Mouse (Mus musculus): ENCODE data around the gene Pold4. TPM values are rescaled to one million over a fixed set of nuclear protein-coding genes. Genes with fewer than 3 reads are reported as not detected.

Gene Pold4
- polyA plus RNA-seq, 1 experiment from 2014 or later = 87.8 TPM

DNA sequence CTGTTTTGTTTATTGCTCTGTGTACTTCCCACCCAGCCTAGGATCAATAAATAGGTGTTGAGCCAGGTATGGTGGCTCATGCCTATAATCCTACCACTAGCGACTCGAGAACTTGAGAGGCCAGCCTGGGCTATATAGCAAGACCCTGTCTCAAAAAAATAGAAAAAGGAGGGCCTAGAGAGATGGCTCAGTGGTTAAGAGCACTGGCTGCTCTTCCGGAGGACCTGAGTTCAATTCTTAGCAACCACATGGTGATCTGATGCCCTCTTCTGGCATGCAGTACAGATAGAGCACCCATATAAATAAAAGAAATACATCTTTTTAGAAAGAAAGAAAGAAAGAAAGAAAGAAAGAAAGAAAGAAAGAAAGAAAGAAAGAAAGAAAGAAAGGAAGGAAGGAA lies 28.6 kb upstream of the Pold4 start:
- Histone ChIP-seq H3K4me2 (replicated peaks; ENCODE audit: low read depth) (no peak overlapping the region), H3K4me3 (ENCODE audit: low read depth, low read length) (no peak overlapping the region), H3K27me3 (replicated peaks; ENCODE audit: control insufficient read depth, insufficient read depth, low read length) (0 out of 2 replicates have a peak, but pooled peaks cover 2% of the 10 kb centered on the region), H3K9ac (ENCODE audit: low read depth, low read length) (no peak overlapping the region), H3K9me3 (ENCODE audit: control insufficient read depth) (no peaks in the 10 kb centered on the region), H3K36me3 (ENCODE audit: control insufficient read depth, insufficient read depth) (peaks cover 8% of the 10 kb centered on the region; the same call in 1 of the 2 replicates), H3K27ac (ENCODE audit: low read depth, low read length) (no peak overlapping the region), H3K4me1 (replicated peaks; ENCODE audit: control insufficient read depth, insufficient read depth, low read length) (peaks cover 12% of the 10 kb centered on the region; the same call in 1 of the 2 replicates)
- 53% methylated on average over 3 of the region's 3 CpGs for WGBS
- peak; percentile 37 for TF ChIP-seq CTCF (IDR thresholded peaks at IDR 0.05; ENCODE audit: low read depth)
- ATAC-seq = no peak

GRCm38 (mm10) chr19:4203604-4204326 lies 27.9 kb upstream of the Pold4 start:
- no peak overlapping the region for H3K27ac ChIP-seq (ENCODE audit: low read depth, low read length)
- H3K27me3 ChIP-seq (replicated peaks; ENCODE audit: control insufficient read depth, insufficient read depth, low read length) = 0 out of 2 replicates have a peak, but pooled peaks cover 2% of the 10 kb centered on the region
- WGBS = 71% methylated on average over 13 of the region's 13 CpGs
- no peaks in the 10 kb centered on the region for H3K9me3 ChIP-seq (ENCODE audit: control insufficient read depth)
- no peak overlapping the region for H3K4me3 ChIP-seq (ENCODE audit: low read depth, low read length)
- no peak overlapping the region for H3K9ac ChIP-seq (ENCODE audit: low read depth, low read length)
- H3K36me3 ChIP-seq (ENCODE audit: control insufficient read depth, insufficient read depth) = peaks cover 8% of the 10 kb centered on the region; the same call in 1 of the 2 replicates
- ATAC-seq = no peak
- no peak for TF ChIP-seq CTCF (IDR thresholded peaks at IDR 0.05; ENCODE audit: low read depth)
- H3K4me1 ChIP-seq (replicated peaks; ENCODE audit: control insufficient read depth, insufficient read depth, low read length) = peaks cover 12% of the 10 kb centered on the region; the same call in 1 of the 2 replicates
- H3K4me2 ChIP-seq (replicated peaks; ENCODE audit: low read depth) = no peak overlapping the region

GRCm38 (mm10) chr19:4204889-4205288 lies 26.8 kb upstream of the Pold4 start:
- peaks cover 12% of the 10 kb centered on the region; the same call in 1 of the 2 replicates for H3K4me1 ChIP-seq (replicated peaks; ENCODE audit: control insufficient read depth, insufficient read depth, low read length)
- H3K27me3 ChIP-seq (replicated peaks; ENCODE audit: control insufficient read depth, insufficient read depth, low read length) = 0 out of 2 replicates have a peak, but pooled peaks cover 2% of the 10 kb centered on the region
- no peak for ATAC-seq
- no peak overlapping the region for H3K4me3 ChIP-seq (ENCODE audit: low read depth, low read length)
- 59% methylated on average over 4 of the region's 4 CpGs for WGBS
- H3K27ac ChIP-seq (ENCODE audit: low read depth, low read length) = no peak overlapping the region
- H3K4me2 ChIP-seq (replicated peaks; ENCODE audit: low read depth) = no peak overlapping the region
- no peaks in the 10 kb centered on the region for H3K9me3 ChIP-seq (ENCODE audit: control insufficient read depth)
- H3K36me3 ChIP-seq (ENCODE audit: control insufficient read depth, insufficient read depth) = no peaks in the 10 kb centered on the region; the same call in 1 of the 2 replicates
- H3K9ac ChIP-seq (ENCODE audit: low read depth, low read length) = no peak overlapping the region
- TF ChIP-seq CTCF (IDR thresholded peaks at IDR 0.05; ENCODE audit: low read depth) = no peak; the same call in 1 of the 2 replicates

DNA sequence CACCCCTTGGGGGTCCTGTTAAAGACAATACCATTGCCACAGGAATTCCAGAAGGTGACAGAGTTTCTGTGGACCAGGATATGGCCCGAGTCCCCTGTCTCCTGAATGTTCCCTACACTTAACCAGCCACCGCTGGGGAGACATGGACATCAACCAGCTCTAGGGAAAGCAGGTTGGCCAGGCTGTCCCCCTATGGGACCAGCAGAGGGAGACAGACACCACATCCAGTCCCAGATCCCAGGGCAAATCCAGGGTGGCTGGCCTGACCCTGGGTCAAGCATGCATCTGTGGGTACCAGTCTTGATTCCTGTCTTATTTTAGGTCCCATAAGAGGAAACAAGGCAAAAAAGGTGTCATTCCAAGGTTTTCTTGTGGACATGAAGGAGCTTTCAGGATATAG lies 24.7 kb upstream of the Pold4 start:
- Histone ChIP-seq H3K4me1 (replicated peaks; ENCODE audit: control insufficient read depth, insufficient read depth, low read length) (peaks cover 3% of the 10 kb centered on the region; the same call in 1 of the 2 replicates), H3K27me3 (replicated peaks; ENCODE audit: control insufficient read depth, insufficient read depth, low read length) (0 out of 2 replicates have a peak, but pooled peaks cover 2% of the 10 kb centered on the region), H3K4me2 (replicated peaks; ENCODE audit: low read depth) (no peak overlapping the region), H3K9me3 (ENCODE audit: control insufficient read depth) (no peaks in the 10 kb centered on the region), H3K27ac (ENCODE audit: low read depth, low read length) (no peak overlapping the region), H3K36me3 (ENCODE audit: control insufficient read depth, insufficient read depth) (no peaks in the 10 kb centered on the region), H3K9ac (ENCODE audit: low read depth, low read length) (no peak overlapping the region), H3K4me3 (ENCODE audit: low read depth, low read length) (no peak overlapping the region)
- peak; percentile 58; the same call in 1 of the 2 replicates for ATAC-seq
- peak; percentile 100 for TF ChIP-seq CTCF (IDR thresholded peaks at IDR 0.05; ENCODE audit: low read depth)
- 0% methylated on average over 2 of the region's 2 CpGs for whole genome bisulfite sequencing

DNA sequence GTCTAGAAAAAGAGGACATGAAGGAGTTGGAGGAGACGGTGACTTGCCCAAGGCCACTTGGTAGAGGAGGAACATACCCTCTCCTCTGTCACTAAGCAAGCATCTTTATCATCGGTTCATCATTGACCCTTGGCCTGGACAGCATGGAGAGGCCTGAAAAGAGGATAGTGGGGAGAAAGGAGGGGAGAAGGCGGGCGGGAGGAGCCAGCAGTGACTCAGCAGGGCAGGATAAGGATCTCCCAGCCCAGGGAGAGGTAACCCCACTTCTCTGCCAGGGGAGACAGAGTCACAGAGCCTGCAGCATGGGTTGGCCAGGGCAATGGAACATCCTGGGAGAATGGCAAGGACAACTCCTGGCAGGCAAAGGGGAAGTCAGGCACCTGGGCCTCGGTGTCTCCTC lies 23.1 kb upstream of the Pold4 start:
- Histone ChIP-seq H3K9me3 (ENCODE audit: control insufficient read depth) (no peaks in the 10 kb centered on the region), H3K4me2 (replicated peaks; ENCODE audit: low read depth) (no peak overlapping the region), H3K4me1 (replicated peaks; ENCODE audit: control insufficient read depth, insufficient read depth, low read length) (peaks cover under 1% of the 10 kb centered on the region; the same call in 1 of the 2 replicates), H3K9ac (ENCODE audit: low read depth, low read length) (no peak overlapping the region), H3K4me3 (ENCODE audit: low read depth, low read length) (no peak overlapping the region), H3K27me3 (replicated peaks; ENCODE audit: control insufficient read depth, insufficient read depth, low read length) (0 out of 2 replicates have a peak, but pooled peaks cover 2% of the 10 kb centered on the region), H3K36me3 (ENCODE audit: control insufficient read depth, insufficient read depth) (no peaks in the 10 kb centered on the region), H3K27ac (ENCODE audit: low read depth, low read length) (no peak overlapping the region)
- 66% methylated on average over 5 of the region's 5 CpGs for WGBS
- no peak for TF ChIP-seq CTCF (IDR thresholded peaks at IDR 0.05; ENCODE audit: low read depth)
- no peak for ATAC-seq

DNA sequence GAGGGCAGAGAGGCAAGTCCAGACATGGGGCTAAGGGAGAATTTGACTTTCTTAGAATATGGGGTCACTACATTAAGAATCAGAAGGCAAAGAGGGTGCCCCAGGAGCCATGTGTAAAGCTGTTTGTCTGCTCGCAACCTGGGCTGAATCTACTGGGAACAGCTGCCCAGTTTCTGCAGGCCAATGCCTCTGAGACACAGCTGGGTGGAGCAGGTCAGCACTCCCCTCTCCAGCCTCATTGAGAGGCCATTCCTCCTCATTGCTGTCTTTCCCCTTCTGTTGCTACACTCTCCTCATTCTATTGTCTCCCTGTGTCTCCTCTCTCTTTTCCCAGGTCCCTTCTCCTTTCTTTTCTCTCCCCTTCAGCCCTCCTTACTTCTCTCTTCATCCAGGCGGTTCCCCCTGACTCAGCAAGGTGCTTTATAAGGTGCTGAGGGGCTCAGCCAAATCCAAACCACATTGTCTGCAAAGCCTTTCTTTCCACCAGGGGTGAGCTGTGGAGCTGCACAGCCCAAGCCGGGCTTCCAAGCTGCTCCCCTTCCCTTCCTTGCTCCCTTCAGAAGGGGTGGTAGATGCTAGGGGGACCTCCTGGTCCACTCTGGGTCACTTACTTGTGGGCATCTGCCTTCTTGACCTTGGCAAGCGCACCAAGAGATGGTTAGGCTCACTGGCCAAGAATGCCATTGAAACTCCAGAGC lies 19.7 kb upstream of the Pold4 start:
- 0 out of 2 replicates have a peak, but pooled peaks have one; percentile 2 for TF ChIP-seq CTCF (IDR thresholded peaks at IDR 0.05; ENCODE audit: low read depth)
- Histone ChIP-seq H3K27ac (ENCODE audit: low read depth, low read length) (no peak overlapping the region), H3K9me3 (ENCODE audit: control insufficient read depth) (no peaks in the 10 kb centered on the region), H3K36me3 (ENCODE audit: control insufficient read depth, insufficient read depth) (no peaks in the 10 kb centered on the region), H3K4me3 (ENCODE audit: low read depth, low read length) (no peak overlapping the region), H3K4me1 (replicated peaks; ENCODE audit: control insufficient read depth, insufficient read depth, low read length) (peaks cover 3% of the 10 kb centered on the region; the same call in 1 of the 2 replicates), H3K9ac (ENCODE audit: low read depth, low read length) (no peak overlapping the region), H3K4me2 (replicated peaks; ENCODE audit: low read depth) (no peak overlapping the region), H3K27me3 (replicated peaks; ENCODE audit: control insufficient read depth, insufficient read depth, low read length) (no peaks in the 10 kb centered on the region)
- ATAC-seq = no peak
- 63% methylated on average over 4 of the region's 4 CpGs for WGBS

Measured in intestine, postnatal 0 days (tissue).